Mouse (Mus musculus): ENCODE data around the gene Myo7a.

Myo7a gene

DNA sequence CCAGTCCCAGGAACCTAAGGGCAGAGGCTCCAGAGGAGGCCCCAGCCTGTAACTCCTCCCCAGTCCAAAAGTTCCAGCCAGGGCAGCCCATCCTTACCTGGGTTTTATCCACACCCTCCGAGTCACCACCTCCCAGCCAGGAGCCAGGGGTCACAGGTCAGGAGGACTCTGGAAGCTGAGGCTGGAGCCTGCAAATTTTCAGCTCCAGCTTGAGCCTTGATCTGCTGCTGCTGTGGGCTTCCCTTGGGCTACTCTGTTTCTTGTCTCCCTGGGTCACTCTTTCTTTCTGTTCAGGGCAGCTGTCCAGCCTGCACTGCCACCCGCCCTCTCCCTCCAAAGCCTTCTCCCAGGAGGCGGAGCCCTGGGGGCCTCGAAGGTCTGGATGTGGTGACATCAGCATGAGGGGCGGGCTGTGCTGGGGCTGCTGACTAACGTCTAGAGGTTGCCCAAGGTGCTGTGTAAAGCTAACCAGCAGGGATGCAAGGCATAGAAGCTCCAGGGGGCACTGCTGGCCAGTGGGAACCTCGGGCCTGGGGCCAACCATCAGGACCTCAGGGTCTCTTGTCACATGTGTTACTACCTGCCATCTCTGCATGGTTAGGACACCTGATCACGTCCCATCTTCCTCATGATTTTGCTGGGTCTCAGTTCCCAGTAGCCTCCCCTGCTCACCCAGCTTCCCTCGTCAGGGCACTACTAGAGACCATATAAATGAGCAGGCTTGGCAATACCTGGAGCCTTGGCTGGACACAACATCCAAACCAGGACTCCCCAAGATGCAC is at the start of gene Myo7a:
Gene Myo7a (minus strand): TSS at position 346 of the 782 bp plus-strand sequence.
- no peak for DNase-seq (ENCODE audit: low spot score in 2 of 2)

DNA sequence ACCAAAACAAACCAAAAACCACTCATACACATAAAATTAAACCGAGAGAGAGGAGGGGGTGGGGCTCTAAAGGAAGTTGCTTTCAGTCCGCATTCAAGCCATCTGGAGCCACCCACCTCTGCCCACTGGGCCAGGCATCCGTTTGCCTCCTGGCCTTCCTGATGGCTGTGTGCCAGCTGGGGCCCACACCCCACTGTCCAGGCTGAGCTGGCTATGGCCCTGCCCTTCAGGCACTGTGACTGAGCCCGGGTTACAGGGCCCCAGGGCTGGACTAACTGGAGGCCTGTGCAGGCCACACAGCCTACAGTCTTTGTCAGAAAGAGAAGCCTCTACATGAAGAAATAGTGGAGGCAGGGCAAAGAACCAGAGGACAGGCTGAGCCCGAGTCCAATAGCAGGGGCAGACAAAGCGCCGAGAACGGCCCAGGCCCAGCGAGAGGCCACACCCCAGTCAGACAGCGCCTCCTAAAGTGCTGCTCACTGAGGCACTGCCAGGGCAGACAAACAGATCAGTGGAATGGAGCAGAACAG is 45.7 kb upstream of the Myo7a start:
- peak; percentile 57 to 78 for DNase-seq (ENCODE audit: low spot score in 2 of 2)

DNA sequence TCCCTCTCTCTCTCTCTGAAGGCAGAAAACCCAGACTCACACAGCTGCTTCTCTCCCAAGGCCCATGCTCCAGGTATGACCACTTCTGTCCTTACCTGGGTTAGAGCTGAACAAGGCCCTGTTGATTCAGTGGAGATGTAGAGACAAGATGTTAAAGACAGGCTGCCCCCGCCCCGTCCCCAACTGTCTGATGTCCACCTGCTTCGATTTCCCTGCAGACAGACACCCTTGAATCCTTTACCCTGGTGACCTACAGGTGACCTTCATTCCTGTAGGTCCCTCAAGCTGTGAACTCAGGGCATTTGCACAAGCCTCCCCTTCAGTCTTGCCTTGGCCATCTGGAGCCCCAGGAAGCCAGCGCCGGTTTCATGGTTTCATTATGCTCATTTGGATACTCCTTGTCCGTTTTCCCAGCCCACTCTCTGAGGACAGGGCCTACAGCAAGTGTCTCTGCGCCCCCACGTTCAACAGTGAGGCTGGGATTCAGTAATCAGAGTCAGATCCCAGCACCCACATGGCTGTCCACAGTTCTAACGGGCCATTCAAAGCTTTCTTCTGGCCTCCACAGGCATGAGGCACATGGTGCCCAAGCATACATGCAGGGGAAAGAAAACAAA is 45.2 kb upstream of the Myo7a start:
- DNase-seq (ENCODE audit: low spot score in 2 of 2): no peak

DNA sequence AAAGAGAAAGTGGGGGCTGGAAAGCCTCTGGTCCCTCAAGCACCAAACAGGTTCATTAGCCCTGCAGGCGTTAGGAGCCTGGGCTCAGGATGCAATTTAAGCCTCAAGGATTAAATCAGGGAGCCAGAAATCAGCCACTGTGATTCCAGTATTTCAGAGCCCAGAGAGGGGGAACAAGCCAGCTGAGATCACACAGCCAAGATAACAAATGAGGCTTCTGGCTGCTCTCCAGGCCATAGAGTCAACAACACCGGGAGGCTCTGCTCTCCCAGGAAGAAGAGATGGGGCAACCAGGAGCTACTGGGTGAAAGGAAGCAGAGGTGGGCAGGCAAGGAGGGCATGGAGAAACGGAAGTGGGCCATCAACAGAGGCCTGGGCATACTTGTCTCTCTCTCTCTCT is 44.4 kb upstream of the Myo7a start:
- DNase-seq (ENCODE audit: low spot score in 2 of 2): no peak

DNA sequence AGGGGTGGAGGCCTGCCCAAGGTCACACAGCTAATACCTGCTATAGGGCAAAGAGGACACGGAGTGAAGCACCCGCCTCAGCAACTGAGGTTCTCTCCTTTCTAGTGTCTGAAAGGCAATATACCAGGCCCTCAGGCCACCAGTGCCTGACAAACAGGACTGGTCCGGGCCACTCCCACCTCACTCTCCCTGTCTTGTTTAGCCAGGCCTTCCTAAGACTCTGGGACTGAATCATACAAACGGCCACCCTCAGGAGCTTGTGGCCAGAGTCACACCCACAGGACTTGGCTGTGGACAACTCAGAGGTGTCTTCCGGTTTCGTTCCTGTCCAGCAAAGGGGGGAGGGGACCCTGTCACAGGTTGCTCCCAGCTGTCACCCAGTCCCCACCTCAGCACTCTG is 42.9 kb upstream of the Myo7a start:
- DNase-seq (ENCODE audit: low spot score in 2 of 2): no peak

DNA sequence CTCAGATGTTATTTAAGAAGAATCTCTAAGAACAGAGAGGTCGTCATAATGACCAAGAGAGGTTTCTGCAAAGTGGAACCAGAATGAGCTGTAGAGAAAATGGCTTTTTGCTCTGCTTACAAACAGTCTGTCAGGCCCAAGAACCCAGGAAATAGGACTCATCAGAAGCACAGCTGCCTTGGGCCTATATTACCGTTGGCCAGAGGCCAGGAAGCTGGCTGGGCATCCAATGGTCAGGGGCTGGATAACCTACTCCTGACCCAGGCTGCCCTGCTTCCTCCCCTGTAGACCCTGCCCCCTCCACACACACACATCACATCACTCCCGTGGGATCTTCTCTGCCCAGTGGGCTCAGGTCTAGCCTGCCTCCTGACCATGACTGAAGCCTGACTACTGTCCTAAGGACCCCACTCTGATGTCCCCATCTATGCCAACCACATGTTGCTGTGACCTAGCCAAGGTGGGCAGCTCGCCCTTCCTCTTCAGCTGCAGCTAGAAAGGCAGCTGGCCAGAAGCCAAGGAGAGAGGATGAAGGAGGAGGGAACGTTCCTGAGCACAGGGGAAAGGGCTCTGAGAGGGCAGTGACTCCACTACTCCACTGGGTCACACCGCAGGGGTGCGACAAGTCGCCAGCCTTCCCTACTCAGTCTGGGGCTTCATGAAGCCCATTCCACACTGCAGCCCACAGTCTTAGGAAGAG is 40.9 kb upstream of the Myo7a start:
- no peak for DNase-seq (ENCODE audit: low spot score in 2 of 2)

DNA sequence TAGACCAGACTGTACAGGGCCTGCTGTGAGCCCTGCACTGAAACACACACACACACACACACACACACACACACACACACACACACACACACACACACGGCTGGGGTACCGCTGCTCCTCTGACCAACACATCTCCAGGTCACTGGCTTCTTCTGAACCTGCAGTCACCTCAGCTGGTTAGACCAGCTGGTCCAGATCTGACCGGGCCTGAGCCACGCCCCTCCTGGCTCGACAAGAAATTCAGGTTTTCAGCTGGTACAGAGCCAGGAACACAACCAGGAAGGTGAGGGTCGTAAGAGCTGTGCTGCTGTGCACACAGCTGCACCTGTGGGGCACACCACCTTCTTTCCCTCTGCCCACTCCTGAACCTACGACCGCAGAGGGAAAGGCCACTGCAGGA is 39.2 kb upstream of the Myo7a start:
- no peak for DNase-seq (ENCODE audit: low spot score in 2 of 2)

DNA sequence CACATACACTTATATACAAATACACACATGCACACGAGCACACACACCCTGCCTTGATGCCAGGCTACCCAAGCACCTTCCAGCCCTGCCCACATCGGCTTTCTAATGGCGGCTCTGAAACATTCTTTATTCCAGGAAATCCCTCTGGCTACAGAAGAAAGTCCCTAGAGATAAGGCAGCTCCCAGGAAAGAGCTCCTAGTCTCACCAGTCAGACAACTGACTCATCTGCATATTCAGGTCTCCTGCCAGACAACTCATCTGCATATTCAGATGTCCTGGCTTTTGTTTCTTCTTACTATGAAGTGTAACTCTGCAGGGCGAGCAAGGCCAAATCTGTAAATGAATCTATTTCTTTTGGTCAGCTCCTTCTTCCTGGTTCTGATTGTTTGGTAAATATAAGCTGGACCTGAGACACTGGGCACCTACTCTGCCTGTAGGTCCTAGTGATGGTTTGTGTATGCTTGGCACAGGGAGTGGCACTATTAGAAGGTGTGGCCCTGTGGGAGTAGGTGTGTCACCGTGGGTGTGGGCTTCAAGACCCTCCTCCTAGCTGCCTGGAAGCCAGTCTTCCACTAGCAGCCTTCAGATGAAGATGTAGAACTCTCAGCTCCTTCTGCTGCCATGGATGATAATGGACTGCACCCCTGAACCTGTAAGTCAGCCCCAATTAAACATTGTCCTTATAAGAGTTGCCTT is 38.5 kb upstream of the Myo7a start:
- DNase-seq (ENCODE audit: low spot score in 2 of 2): no peak

DNA sequence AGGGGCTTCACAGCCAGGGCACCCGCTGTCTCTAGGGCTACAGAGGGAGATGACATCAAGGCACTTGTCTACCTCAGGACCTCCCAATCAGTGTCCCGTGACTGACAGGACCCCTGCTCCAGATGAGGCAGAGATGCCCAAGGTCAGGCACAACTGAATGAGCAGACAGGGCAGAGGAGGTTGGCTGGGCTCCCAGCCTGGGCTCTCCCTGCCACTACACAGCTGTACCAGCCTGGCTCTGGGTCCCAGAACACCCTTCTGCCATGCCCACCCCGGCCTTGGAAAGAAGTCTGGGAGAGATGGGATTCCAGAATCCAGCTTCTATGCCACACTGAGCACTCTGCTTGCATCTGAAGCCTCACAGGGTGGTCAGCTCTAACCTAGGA is 36.9 kb upstream of the Myo7a start:
- no peak for DNase-seq (ENCODE audit: low spot score in 2 of 2)

DNA sequence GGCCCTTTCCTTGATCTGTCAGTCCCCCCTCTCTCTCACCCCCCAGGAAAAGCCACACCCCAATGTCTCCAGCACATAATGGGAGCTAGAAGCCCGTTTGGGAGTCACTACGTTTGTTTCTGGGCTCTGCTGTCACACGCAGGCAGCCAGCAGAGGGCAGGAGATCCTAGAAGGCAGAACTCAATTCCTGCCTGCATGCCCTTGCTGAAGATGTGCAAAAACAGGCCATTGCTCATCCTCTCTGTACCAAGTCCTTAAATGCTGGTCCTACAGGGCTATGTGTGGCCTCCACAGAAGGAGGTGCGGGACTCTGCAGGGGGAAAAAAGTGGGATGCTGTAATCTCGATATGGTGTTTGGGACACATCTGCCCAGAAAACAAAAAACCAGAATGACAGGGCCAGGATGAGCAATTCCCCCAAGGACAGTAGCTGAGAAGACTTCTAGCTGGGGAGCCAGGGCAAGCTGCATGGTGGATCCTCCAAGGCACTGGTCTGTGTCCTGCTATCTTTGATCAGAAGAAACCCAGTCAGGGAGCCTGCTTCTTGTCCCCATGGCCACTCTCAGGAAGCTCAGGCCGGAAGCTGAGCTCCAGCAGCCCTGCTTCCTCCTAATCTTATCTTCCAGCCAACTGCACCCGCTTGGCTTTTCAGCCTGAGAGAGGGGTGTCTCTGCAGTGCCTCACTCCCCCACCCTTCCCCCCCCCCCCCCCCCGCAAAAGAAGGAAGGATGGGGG is 36.4 kb upstream of the Myo7a start:
- DNase-seq (ENCODE audit: low spot score in 2 of 2): peak; percentile 64 to 81

DNA sequence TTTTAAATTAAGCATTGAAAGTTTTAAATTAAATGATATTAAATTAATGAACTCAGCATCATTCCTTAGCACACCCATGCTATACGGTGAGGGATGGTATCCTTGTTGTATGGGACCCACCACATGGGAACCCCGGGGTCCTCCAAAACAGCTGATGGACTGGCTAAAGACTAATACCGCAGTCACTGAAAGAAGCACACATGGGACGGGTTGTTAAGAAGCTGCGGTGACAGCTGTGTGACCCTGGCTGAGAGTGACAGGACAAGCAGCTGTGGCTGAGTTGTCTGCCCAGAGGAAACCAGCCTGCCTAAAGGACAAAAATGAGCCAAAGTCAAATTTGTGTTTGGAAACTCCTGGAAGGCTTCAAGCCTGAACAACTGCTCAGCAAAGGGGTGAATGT is 34.6 kb upstream of the Myo7a start:
- DNase-seq (ENCODE audit: low spot score in 2 of 2): no peak

DNA sequence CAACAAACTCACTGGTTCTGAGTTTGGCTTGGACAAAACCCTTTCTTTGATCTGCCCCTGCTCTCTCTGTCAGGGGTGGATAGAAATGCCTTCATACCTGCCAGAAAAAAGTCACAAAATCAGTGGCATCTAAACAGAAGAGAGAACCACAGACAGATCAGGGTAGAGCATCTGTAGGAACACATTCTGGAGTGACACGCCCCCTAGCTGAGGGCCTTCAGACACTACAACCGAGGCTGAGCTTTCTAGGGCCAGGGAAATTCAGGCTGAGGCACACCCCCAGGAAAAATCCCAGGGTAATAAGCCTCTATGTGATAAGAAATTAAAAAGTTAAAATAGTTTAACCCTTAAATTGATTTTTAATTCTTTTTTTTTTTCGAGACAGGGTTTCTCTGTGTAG is 34.0 kb upstream of the Myo7a start:
- DNase-seq (ENCODE audit: low spot score in 2 of 2): no peak

DNA sequence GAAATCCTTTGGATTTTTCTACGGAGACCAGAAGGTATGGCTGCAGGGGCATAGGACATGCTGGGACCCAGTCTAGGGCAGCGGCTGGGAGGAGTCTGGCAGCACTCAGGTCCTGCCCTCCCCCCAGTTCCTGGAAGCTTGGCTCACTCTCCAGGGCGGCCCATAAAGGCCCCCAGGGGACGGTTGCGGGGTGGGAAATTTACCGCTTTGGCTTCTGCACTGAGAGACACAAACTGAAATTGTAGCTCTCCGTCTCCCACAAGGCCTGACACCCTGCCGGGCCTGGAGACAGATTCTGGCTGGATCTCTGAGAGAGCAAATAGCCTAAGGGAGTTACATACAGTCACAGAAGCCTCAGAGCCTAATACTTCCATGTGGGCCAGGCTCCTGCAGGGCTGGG is 33.1 kb upstream of the Myo7a start:
- DNase-seq (ENCODE audit: low spot score in 2 of 2): no peak

DNA sequence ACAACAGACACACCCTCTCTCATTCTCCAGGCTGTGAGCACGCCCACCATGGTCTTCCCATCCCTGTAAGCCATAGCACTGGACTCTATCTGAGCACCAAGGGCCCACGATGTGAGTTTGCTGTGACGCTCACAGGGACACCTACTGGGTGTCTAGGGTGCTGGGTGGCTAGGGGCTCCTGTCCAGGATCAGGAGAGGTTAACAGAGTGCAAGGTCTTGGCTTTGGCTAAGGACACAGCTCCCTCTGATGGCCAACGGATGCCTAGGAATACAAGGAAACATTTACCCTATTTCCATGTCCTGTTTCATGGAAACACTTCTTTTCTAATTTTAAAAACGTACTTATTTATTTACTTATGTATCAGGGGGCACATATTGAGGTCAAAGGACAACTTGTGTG is 31.2 kb upstream of the Myo7a start:
- no peak for DNase-seq (ENCODE audit: low spot score in 2 of 2)

DNA sequence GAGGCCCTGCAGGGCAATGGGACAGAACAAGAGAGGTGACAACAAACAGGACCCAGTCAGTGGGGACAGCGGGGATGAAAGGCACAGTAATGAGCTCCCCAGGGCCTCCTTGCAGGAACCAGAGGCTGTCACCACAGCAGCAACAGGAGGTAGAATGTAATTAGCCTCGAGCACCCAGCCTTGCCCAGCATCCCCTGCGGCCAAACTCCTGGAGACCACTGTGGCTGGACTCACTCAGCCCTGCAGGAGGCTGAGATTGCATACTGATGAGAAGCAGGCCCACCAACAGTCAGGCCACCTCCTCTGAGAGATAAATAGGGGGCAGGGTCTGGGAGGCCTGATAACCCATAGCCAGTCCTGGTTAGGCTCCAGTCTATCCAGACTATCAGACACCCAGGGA is 30.5 kb upstream of the Myo7a start:
- no peak for DNase-seq (ENCODE audit: low spot score in 2 of 2)

DNA sequence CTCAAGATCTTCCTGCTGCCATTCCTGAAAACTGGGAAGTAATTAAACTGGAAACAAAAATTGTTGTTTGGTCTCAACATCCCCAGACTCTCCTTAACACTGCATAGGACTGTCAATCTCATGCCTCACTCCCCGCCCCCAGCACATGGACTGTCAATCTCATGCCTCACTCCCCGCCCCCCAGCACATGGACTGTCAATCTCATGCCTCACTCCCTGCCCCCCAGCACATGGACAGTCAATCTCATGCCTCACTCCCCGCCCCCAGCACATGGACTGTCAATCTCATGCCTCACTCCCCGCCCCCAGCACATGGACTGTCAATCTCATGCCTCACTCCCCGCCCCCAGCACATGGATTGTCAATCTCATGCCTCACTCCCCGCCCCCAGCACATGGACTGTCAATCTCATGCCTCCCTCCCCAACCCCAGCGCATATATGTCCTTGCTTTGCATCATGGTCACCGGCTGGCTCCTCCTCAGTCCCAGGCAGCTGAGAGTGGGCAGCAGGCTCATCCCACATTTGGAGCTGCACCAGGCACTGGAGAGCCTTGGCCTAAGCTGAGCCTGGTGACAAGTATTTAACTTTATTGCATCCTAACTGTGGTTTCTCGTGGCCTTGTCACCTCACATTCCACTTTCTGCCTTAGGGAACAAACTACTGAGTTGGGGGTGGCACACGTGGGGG is 29.5 kb upstream of the Myo7a start:
- no peak for DNase-seq (ENCODE audit: low spot score in 2 of 2)

DNA sequence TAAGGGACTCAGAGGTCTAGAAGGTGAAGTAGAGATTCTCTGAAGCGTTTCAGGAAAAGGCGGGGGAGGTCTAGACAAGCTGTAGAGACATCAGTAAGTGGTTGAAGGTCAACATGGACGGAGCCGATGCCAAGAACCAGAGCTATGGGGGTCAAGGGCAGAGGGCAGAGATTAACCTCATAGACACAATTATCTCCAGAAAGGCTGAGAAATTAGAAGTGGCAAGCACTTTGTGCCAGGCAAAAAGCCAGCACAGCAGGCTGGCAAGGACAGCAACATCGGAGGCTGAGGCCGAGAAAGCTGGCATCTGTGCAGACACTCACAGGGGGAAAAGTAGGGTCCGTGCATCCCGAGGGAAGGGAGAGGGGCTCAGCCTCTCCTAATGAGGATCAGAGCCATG is 28.4 kb upstream of the Myo7a start:
- no peak for DNase-seq (ENCODE audit: low spot score in 2 of 2)

DNA sequence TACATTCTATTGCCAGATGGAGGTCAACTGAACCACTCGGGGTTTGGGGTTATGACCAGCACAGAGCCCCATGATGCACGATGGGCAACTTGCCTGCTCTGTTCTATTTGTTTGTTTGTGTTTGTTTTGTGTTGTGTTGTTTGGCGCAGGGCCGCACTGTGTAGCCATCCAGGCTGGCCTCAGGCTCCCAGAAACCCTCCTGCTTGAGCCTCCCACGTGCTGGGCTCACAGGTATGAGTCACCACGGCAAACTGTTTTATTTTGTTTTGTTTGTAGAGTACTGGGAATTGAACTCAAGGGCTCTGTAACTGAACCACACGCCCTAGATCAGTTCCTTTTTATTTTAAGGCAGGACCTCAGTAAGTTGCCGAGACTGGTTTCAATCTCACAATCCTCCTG is 27.1 kb upstream of the Myo7a start:
- no peak for DNase-seq (ENCODE audit: low spot score in 2 of 2)

DNA sequence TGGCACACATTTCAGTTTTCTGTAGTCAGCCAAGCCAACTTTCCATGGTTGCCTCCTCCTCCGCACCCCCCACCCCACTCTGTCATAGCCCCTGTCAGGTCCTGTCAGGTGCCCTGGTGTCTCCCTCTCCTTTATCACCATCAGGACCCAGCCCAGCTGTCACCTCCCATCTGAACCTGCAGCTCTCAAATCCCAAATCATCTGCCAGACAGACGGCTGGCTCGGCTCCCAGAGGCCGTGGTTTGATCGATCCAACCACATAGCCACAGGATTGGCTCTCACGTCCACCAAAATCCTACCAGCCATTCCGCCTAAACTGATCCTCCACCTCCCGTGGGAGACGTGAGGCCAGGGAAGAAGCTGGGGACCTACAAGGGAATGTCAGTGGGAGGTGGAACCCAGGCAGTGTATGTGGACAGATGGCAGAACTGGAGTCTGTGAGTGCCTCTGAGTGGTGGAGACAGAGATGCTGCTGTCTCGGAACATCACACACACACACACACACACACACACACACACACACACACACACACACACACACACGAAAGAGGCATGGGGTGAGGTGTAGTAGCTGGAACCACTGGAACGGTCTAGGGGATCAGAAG is 26.6 kb upstream of the Myo7a start:
- DNase-seq (ENCODE audit: low spot score in 2 of 2): no peak

DNA sequence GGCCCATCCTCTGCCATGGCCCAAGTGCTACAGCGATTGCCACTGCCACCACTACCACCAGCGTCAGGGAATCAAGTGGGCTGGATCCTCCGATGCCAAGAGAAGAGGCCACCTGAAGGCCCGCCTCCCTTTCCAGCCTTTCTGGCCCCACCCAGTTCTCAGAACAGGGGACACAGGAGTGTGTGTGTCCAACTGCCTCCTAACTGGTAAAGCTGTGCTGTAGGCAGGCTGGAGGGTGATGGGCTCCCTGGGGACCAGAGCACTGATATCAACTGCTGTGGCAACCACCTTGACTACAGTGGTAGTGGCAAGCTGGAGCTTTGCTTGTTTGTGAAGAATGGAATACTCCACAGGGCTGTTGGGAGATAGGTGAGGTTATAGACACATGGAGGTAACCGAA is 26.1 kb upstream of the Myo7a start, which contains the start of gene Omp:
Gene Omp (minus strand): TSS at position 101 of the 400 bp plus-strand sequence.
- DNase-seq (ENCODE audit: low spot score in 2 of 2): no peak

Data from spleen, postnatal 4 days (tissue).